Mouse (Mus musculus) limb, embryonic 14.5 days (tissue): Measurements from ENCODE around the gene Inpp4a. TPM values are rescaled to one million over a fixed set of nuclear protein-coding genes. Genes with fewer than 3 reads are reported as not detected.

Experiments
- ATAC-seq: fragments of 200-750 bp; cut with Nextera tagmentation; 2 replicates; pipeline ENCODE4 v1.8.0; 2017; ENCODE audit warnings: low read depth, moderate number of reproducible peaks, moderate TSS enrichment; ENCODE audit not compliant: low FRiP score
- DNase-seq: peaks from one replicate; pipeline ENCODE4 v3.0.0-alpha.2; 2015; ENCODE audit warnings: low spot score
- H3K27ac ChIP-seq: fragments of 300-500 bp; sonication (generic); replicated peaks from 2 replicates; pipeline ENCODE4 v1.5.1; 2014; ENCODE audit warnings: low read depth, mild to moderate bottlenecking, low read length, moderate library complexity, mixed read lengths
- H3K27me3 ChIP-seq: fragments of 300-500 bp; sonication (generic); 2 replicates; pipeline ENCODE4 v1.6.1; 2014; ENCODE audit warnings: low read length, mixed read lengths; ENCODE audit not compliant: control insufficient read depth, insufficient read depth
- H3K36me3 ChIP-seq: fragments of 300-500 bp; sonication (generic); 2 replicates; pipeline ENCODE4 v1.6.1; 2014; ENCODE audit warnings: mild to moderate bottlenecking, low read length, moderate library complexity, mixed read lengths; ENCODE audit not compliant: control insufficient read depth, insufficient read depth
- H3K4me1 ChIP-seq: fragments of 300-500 bp; sonication (generic); 2 replicates; pipeline ENCODE4 v1.6.1; 2014; ENCODE audit warnings: antibody characterized with exemption, low read length, mixed read lengths; ENCODE audit not compliant: control insufficient read depth, insufficient read depth
- H3K4me2 ChIP-seq: fragments of 300-500 bp; sonication (generic); replicated peaks from 2 replicates; pipeline ENCODE4 v1.6.1; 2014; ENCODE audit warnings: low read depth, mild to moderate bottlenecking, low read length, moderate library complexity; ENCODE audit not compliant: severe bottlenecking
- H3K4me3 ChIP-seq: fragments of 300-500 bp; sonication (generic); replicated peaks from 2 replicates; pipeline ENCODE4 v1.5.1; 2014; ENCODE audit warnings: low read length
- H3K9ac ChIP-seq: fragments of 300-500 bp; sonication (generic); 2 replicates; pipeline ENCODE4 v1.6.1; 2014; ENCODE audit warnings: mild to moderate bottlenecking, low read depth, low read length, moderate library complexity; ENCODE audit not compliant: severe bottlenecking
- H3K9me3 ChIP-seq: fragments of 300-500 bp; sonication (generic); 2 replicates; pipeline ENCODE4 v1.6.1; 2016; ENCODE audit warnings: low read length; ENCODE audit not compliant: control insufficient read depth
- POLR2A ChIP-seq: fragments of 200-500 bp; IDR thresholded peaks from 2 replicates; pipeline ENCODE4 v1.8.0; 2012; ENCODE audit warnings: inconsistent platforms, mild to moderate bottlenecking, moderate library complexity, borderline replicate concordance; ENCODE audit not compliant: insufficient read depth, insufficient read length; ENCODE audit errors: extremely low read depth
- WGBS: fragments of 180-500 bp; shearing (Covaris S2); extraction: QIAGEN DNeasy Blood & Tissue Kit; methylation state at CpG from one replicate; pipeline ENCODE4 v1.1.7; 2014; 5-methylcytosine and 5-hydroxymethylcytosine counted together
- polyA plus RNA-seq, 2 experiments: library from polyadenylated mRNA; depleted of rRNA in 1 of 2; stranded (reverse) in 1 of 2; unstranded in 1 of 2; fragments of >200 nt; fragmentation: Nextera tagmentation in 1 of 2; extraction: Ambion mirVana in 1 of 2; gene quantifications; 2 replicates each; pipeline versions ENCODE4 v1.2.1 to v1.2.3; 2012 to 2014

Inpp4a gene
- polyA plus RNA-seq, 2 experiments, result 13.6 to 16.6 TPM

- DNase-seq, result no peak
- H3K4me2 ChIP-seq, result no peak overlapping the region
- peaks cover 20% of the 10 kb centered on the region for H3K4me1 ChIP-seq
- H3K27me3 ChIP-seq, result no peaks in the 10 kb centered on the region
- no peak overlapping the region for H3K4me3 ChIP-seq
- no peak overlapping the region for H3K9ac ChIP-seq
- TF ChIP-seq POLR2A, result no peak
- H3K36me3 ChIP-seq, result peaks cover 23% of the 10 kb centered on the region
- H3K27ac ChIP-seq, result no peak overlapping the region
- 94% methylated on average over 8 of the region's 8 CpGs for WGBS
- H3K9me3 ChIP-seq, result peaks cover 10% of the 10 kb centered on the region
- no peak for ATAC-seq
Measured at GRCm38 (mm10) chr1:37427144-37427875, 127.6 kb downstream of the Inpp4a start.

GRCm38 (mm10) chr1:37428911-37429310 is 129.2 kb downstream of the Inpp4a start:
- Histone ChIP-seq H3K4me1 (peaks cover 20% of the 10 kb centered on the region), H3K27ac (no peak overlapping the region), H3K4me3 (peak overlapping the region; percentile 96), H3K27me3 (no peaks in the 10 kb centered on the region), H3K4me2 (peak overlapping the region; percentile 66), H3K36me3 (peaks cover 38% of the 10 kb centered on the region), H3K9me3 (peaks cover 8% of the 10 kb centered on the region), H3K9ac (peak overlapping the region; percentile 90)
- TF ChIP-seq POLR2A, result no peak
- ATAC-seq (no peak), DNase-seq (no peak)
- WGBS, result 88% methylated on average over 2 of the region's 2 CpGs

- TF ChIP-seq POLR2A, result peak; percentile 93
- H3K9ac ChIP-seq, result peak within 1 kb of the TSS; percentile 90
- no peaks in the 10 kb centered on the region for H3K27me3 ChIP-seq
- peaks cover under 1% of the 10 kb centered on the region; the same call in 1 of the 2 replicates for H3K9me3 ChIP-seq
- H3K4me1 ChIP-seq, result peaks cover 20% of the 10 kb centered on the region
- H3K27ac ChIP-seq, result peak within 1 kb of the TSS; percentile 68
- H3K4me3 ChIP-seq, result peak within 1 kb of the TSS; percentile 96
- DNase-seq, result peak; percentile 92
- H3K4me2 ChIP-seq, result peak within 1 kb of the TSS; percentile 72
- H3K36me3 ChIP-seq, result peaks cover 41% of the 10 kb centered on the region
- 4% methylated on average over 50 of the region's 57 CpGs for WGBS
- ATAC-seq, result peak; percentile 98
Measured at GRCm38 (mm10) chr1:37429366-37430296, 130.0 kb downstream of the Inpp4a start, which contains the start of the genes Coa5 and Unc50. TSS of gene Coa5 (minus strand) at chr1:37430103. TSS of gene Unc50 (plus strand) at chr1:37430139.

- Histone ChIP-seq H3K27me3 (no peaks in the 10 kb centered on the region), H3K4me3 (peak overlapping the region; percentile 96), H3K4me2 (peak overlapping the region; percentile 72), H3K4me1 (peaks cover 20% of the 10 kb centered on the region), H3K27ac (peak overlapping the region; percentile 68), H3K9ac (peak overlapping the region; percentile 90), H3K36me3 (peaks cover 39% of the 10 kb centered on the region), H3K9me3 (no peaks in the 10 kb centered on the region)
- WGBS, result 2% methylated on average over 40 of the region's 40 CpGs
- TF ChIP-seq POLR2A, result no peak
- DNase-seq (no peak), ATAC-seq (peak; percentile 49)
Measured at GRCm38 (mm10) chr1:37430297-37430840, 130.7 kb downstream of the Inpp4a start.

GRCm38 (mm10) chr1:37436419-37436818 is 136.8 kb downstream of the Inpp4a start:
- ATAC-seq (no peak), DNase-seq (no peak)
- peaks cover 79% of the 10 kb centered on the region for H3K36me3 ChIP-seq
- no peak overlapping the region for H3K9ac ChIP-seq
- TF ChIP-seq POLR2A, result no peak
- H3K4me1 ChIP-seq, result peaks cover 4% of the 10 kb centered on the region; the same call in 1 of the 2 replicates
- no peaks in the 10 kb centered on the region for H3K9me3 ChIP-seq
- H3K4me3 ChIP-seq, result no peak overlapping the region
- H3K27me3 ChIP-seq, result no peaks in the 10 kb centered on the region
- H3K4me2 ChIP-seq, result no peak overlapping the region
- WGBS, result 89% methylated on average over 3 of the region's 3 CpGs
- H3K27ac ChIP-seq, result no peak overlapping the region
